Mouse (Mus musculus): ENCODE measurements around the gene Pcp4l1. TPM values are rescaled to one million over a fixed set of nuclear protein-coding genes. Genes with fewer than 3 reads are reported as not detected.
A peak's percentile ranks its signal among the peaks of the same experiment; 100 is the strongest.

Pcp4l1 gene
- polyA plus RNA-seq, 1 experiment from 2014 or later: 2.6 TPM

- no peaks in the 10 kb centered on the region for H3K27me3 ChIP-seq (ENCODE audit: control insufficient read depth, insufficient read depth, low read length)
- no peak overlapping the region for H3K4me2 ChIP-seq (replicated peaks; ENCODE audit: low read depth, low read length)
- no peaks in the 10 kb centered on the region for H3K36me3 ChIP-seq (ENCODE audit: control insufficient read depth, insufficient read depth, low read length)
- no peaks in the 10 kb centered on the region for H3K9me3 ChIP-seq (ENCODE audit: control insufficient read depth, low read length)
- H3K4me1 ChIP-seq (ENCODE audit: control insufficient read depth, insufficient read depth, low read length): peaks cover 1% of the 10 kb centered on the region; the same call in 1 of the 2 replicates
- no peak for ATAC-seq (ENCODE audit: low FRiP score, low TSS enrichment)
- no peak overlapping the region for H3K27ac ChIP-seq (ENCODE audit: low read depth, low read length)
- 75% methylated on average over 7 of the region's 7 CpGs for WGBS
- H3K9ac ChIP-seq (ENCODE audit: low read depth, low read length): no peak overlapping the region
- H3K4me3 ChIP-seq (ENCODE audit: low read length): no peak overlapping the region
Observed at GRCm38 (mm10) chr1:171184314-171184713, 11.8 kb downstream of the Pcp4l1 start.

GRCm38 (mm10) chr1:171183620-171184019 is 12.4 kb downstream of the Pcp4l1 start:
- H3K27me3 ChIP-seq (ENCODE audit: control insufficient read depth, insufficient read depth, low read length): no peaks in the 10 kb centered on the region
- H3K4me2 ChIP-seq (replicated peaks; ENCODE audit: low read depth, low read length): no peak overlapping the region
- H3K9me3 ChIP-seq (ENCODE audit: control insufficient read depth, low read length): no peaks in the 10 kb centered on the region
- no peak overlapping the region for H3K4me3 ChIP-seq (ENCODE audit: low read length)
- H3K9ac ChIP-seq (ENCODE audit: low read depth, low read length): no peak overlapping the region
- H3K36me3 ChIP-seq (ENCODE audit: control insufficient read depth, insufficient read depth, low read length): no peaks in the 10 kb centered on the region
- H3K27ac ChIP-seq (ENCODE audit: low read depth, low read length): no peak overlapping the region
- 65% methylated on average over 3 of the region's 3 CpGs for WGBS
- no peak for ATAC-seq (ENCODE audit: low FRiP score, low TSS enrichment)
- H3K4me1 ChIP-seq (ENCODE audit: control insufficient read depth, insufficient read depth, low read length): no peaks in the 10 kb centered on the region

- H3K9ac ChIP-seq (ENCODE audit: low read depth, low read length): no peak overlapping the region
- no peaks in the 10 kb centered on the region for H3K4me1 ChIP-seq (ENCODE audit: control insufficient read depth, insufficient read depth, low read length)
- H3K4me2 ChIP-seq (replicated peaks; ENCODE audit: low read depth, low read length): no peak overlapping the region
- H3K27ac ChIP-seq (ENCODE audit: low read depth, low read length): no peak overlapping the region
- H3K4me3 ChIP-seq (ENCODE audit: low read length): no peak overlapping the region
- no peak for ATAC-seq (ENCODE audit: low FRiP score, low TSS enrichment)
- no peaks in the 10 kb centered on the region for H3K27me3 ChIP-seq (ENCODE audit: control insufficient read depth, insufficient read depth, low read length)
- 77% methylated on average over 3 of the region's 3 CpGs for WGBS
- no peaks in the 10 kb centered on the region for H3K9me3 ChIP-seq (ENCODE audit: control insufficient read depth, low read length)
- H3K36me3 ChIP-seq (ENCODE audit: control insufficient read depth, insufficient read depth, low read length): no peaks in the 10 kb centered on the region
Observed at GRCm38 (mm10) chr1:171183025-171183424, 13.0 kb downstream of the Pcp4l1 start.

GRCm38 (mm10) chr1:171179487-171180171 is 16.4 kb downstream of the Pcp4l1 start:
- no peak overlapping the region for H3K9ac ChIP-seq (ENCODE audit: low read depth, low read length)
- WGBS: 75% methylated on average over 5 of the region's 5 CpGs
- no peak overlapping the region for H3K27ac ChIP-seq (ENCODE audit: low read depth, low read length)
- no peaks in the 10 kb centered on the region for H3K4me1 ChIP-seq (ENCODE audit: control insufficient read depth, insufficient read depth, low read length)
- H3K4me3 ChIP-seq (ENCODE audit: low read length): no peak overlapping the region
- no peaks in the 10 kb centered on the region for H3K9me3 ChIP-seq (ENCODE audit: control insufficient read depth, low read length)
- no peak overlapping the region for H3K4me2 ChIP-seq (replicated peaks; ENCODE audit: low read depth, low read length)
- no peaks in the 10 kb centered on the region for H3K36me3 ChIP-seq (ENCODE audit: control insufficient read depth, insufficient read depth, low read length)
- H3K27me3 ChIP-seq (ENCODE audit: control insufficient read depth, insufficient read depth, low read length): no peaks in the 10 kb centered on the region
- no peak for ATAC-seq (ENCODE audit: low FRiP score, low TSS enrichment)

GRCm38 (mm10) chr1:171172779-171173178 is 23.3 kb downstream of the Pcp4l1 start:
- H3K27me3 ChIP-seq (ENCODE audit: control insufficient read depth, insufficient read depth, low read length): no peaks in the 10 kb centered on the region
- ATAC-seq (ENCODE audit: low FRiP score, low TSS enrichment): no peak

GRCm38 (mm10) chr1:171171138-171171537 is 24.9 kb downstream of the Pcp4l1 start:
- Histone ChIP-seq H3K4me3 (ENCODE audit: low read length) (no peak overlapping the region), H3K4me1 (ENCODE audit: control insufficient read depth, insufficient read depth, low read length) (no peaks in the 10 kb centered on the region), H3K36me3 (ENCODE audit: control insufficient read depth, insufficient read depth, low read length) (no peaks in the 10 kb centered on the region), H3K4me2 (replicated peaks; ENCODE audit: low read depth, low read length) (no peak overlapping the region), H3K27me3 (ENCODE audit: control insufficient read depth, insufficient read depth, low read length) (no peaks in the 10 kb centered on the region), H3K9me3 (ENCODE audit: control insufficient read depth, low read length) (no peaks in the 10 kb centered on the region), H3K9ac (ENCODE audit: low read depth, low read length) (no peak overlapping the region), H3K27ac (ENCODE audit: low read depth, low read length) (peak overlapping the region; percentile 1; the same call in 1 of the 2 replicates)
- WGBS: 24% methylated on average over 3 of the region's 3 CpGs
- ATAC-seq (ENCODE audit: low FRiP score, low TSS enrichment): peak; percentile 50; the same call in 1 of the 2 replicates

More at GRCm38 (mm10) chr1:171172779-171173178, 23.3 kb downstream of the Pcp4l1 start:
- no peak overlapping the region for H3K27ac ChIP-seq (ENCODE audit: low read depth, low read length)
- H3K9ac ChIP-seq (ENCODE audit: low read depth, low read length): no peak overlapping the region
- no peaks in the 10 kb centered on the region for H3K36me3 ChIP-seq (ENCODE audit: control insufficient read depth, insufficient read depth, low read length)
- H3K9me3 ChIP-seq (ENCODE audit: control insufficient read depth, low read length): no peaks in the 10 kb centered on the region
- H3K4me2 ChIP-seq (replicated peaks; ENCODE audit: low read depth, low read length): no peak overlapping the region
- no peak overlapping the region for H3K4me3 ChIP-seq (ENCODE audit: low read length)
- no peaks in the 10 kb centered on the region for H3K4me1 ChIP-seq (ENCODE audit: control insufficient read depth, insufficient read depth, low read length)
- WGBS: 91% methylated on average over 8 of the region's 8 CpGs

GRCm38 (mm10) chr1:171169913-171170312 is 26.2 kb downstream of the Pcp4l1 start:
- no peak overlapping the region for H3K4me2 ChIP-seq (replicated peaks; ENCODE audit: low read depth, low read length)
- H3K9me3 ChIP-seq (ENCODE audit: control insufficient read depth, low read length): no peaks in the 10 kb centered on the region
- no peaks in the 10 kb centered on the region for H3K36me3 ChIP-seq (ENCODE audit: control insufficient read depth, insufficient read depth, low read length)
- H3K9ac ChIP-seq (ENCODE audit: low read depth, low read length): no peak overlapping the region
- no peak overlapping the region for H3K27ac ChIP-seq (ENCODE audit: low read depth, low read length)
- H3K4me3 ChIP-seq (ENCODE audit: low read length): no peak overlapping the region
- ATAC-seq (ENCODE audit: low FRiP score, low TSS enrichment): no peak
- H3K27me3 ChIP-seq (ENCODE audit: control insufficient read depth, insufficient read depth, low read length): no peaks in the 10 kb centered on the region
- H3K4me1 ChIP-seq (ENCODE audit: control insufficient read depth, insufficient read depth, low read length): no peaks in the 10 kb centered on the region
- whole genome bisulfite sequencing: 45% methylated on average over 3 of the region's 3 CpGs

- Histone ChIP-seq H3K4me1 (ENCODE audit: control insufficient read depth, insufficient read depth, low read length) (no peaks in the 10 kb centered on the region), H3K9ac (ENCODE audit: low read depth, low read length) (no peak overlapping the region; the same call in 1 of the 2 replicates), H3K4me2 (replicated peaks; ENCODE audit: low read depth, low read length) (no peak overlapping the region), H3K27me3 (ENCODE audit: control insufficient read depth, insufficient read depth, low read length) (no peaks in the 10 kb centered on the region), H3K4me3 (ENCODE audit: low read length) (no peak overlapping the region), H3K36me3 (ENCODE audit: control insufficient read depth, insufficient read depth, low read length) (no peaks in the 10 kb centered on the region), H3K27ac (ENCODE audit: low read depth, low read length) (no peak overlapping the region), H3K9me3 (ENCODE audit: control insufficient read depth, low read length) (no peaks in the 10 kb centered on the region)
- ATAC-seq (ENCODE audit: low FRiP score, low TSS enrichment): no peak
- 89% methylated on average over 12 of the region's 12 CpGs for WGBS
Observed at GRCm38 (mm10) chr1:171168906-171169305, 27.2 kb downstream of the Pcp4l1 start.

GRCm38 (mm10) chr1:171165629-171166345 is 30.3 kb downstream of the Pcp4l1 start:
- Histone ChIP-seq H3K4me3 (ENCODE audit: low read length) (no peak overlapping the region), H3K27me3 (ENCODE audit: control insufficient read depth, insufficient read depth, low read length) (no peaks in the 10 kb centered on the region), H3K4me1 (ENCODE audit: control insufficient read depth, insufficient read depth, low read length) (no peaks in the 10 kb centered on the region), H3K9ac (ENCODE audit: low read depth, low read length) (no peak overlapping the region), H3K9me3 (ENCODE audit: control insufficient read depth, low read length) (no peaks in the 10 kb centered on the region), H3K36me3 (ENCODE audit: control insufficient read depth, insufficient read depth, low read length) (no peaks in the 10 kb centered on the region), H3K4me2 (replicated peaks; ENCODE audit: low read depth, low read length) (no peak overlapping the region), H3K27ac (ENCODE audit: low read depth, low read length) (no peak overlapping the region)
- ATAC-seq (ENCODE audit: low FRiP score, low TSS enrichment): no peak
- WGBS: 58% methylated on average over 5 of the region's 5 CpGs
